Mouse (Mus musculus): ENCODE data around the gene Mtr.
A peak's percentile ranks its signal among the peaks of the same experiment; 100 is the strongest.

Gene Mtr

DNA sequence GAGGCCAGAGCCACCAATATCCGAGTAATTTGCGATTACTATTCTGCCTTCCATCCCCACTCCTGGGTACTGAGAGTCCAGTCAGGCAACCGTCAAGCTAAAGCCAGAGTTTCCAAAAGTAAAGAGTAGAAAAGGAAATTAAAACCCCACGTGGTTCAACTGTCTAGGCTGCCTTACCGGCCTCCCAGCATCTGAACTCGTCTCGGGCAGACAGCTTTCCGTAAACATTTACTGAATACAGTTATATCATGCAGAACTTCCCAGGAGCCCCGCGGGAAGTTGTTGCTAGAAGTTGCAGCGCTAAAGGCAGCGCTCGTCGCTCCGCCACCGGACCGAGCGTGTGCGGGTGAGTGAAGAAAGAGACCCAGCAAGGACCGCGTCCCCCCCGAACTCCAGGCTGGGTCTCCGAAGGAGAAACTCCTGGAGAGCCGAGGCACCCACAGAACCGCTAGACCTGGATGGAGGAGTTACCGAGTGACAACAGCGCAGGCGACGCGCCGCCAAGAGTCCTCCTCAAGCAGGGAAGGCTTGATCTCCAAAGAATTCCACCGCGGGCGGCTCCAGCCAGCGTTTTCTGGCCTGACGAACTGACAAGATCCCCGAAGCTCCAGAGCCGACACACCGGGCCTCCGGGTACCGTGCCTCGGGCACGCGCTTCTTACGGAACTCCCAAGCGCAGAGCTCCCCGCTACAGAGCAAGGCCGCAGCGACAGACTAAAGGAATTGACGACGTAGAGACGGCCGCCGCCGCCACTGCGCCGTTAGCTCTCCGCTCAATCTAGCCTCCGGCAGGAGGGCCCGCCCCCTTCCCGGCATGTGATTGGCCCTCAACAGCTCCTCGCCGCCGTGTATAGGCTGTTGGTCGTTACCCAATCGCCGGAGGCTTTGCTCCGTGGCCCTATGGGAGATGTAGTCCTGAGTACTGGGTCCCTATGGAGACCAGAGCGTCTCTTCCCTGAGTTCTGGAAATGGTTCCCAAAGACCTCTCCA, at the start of gene Mtr:
Gene Mtr (minus strand): TSS at position 723 of the 990 bp plus-strand sequence.
- peak; percentile 80 for DNase-seq (ENCODE audit: low spot score)

DNA sequence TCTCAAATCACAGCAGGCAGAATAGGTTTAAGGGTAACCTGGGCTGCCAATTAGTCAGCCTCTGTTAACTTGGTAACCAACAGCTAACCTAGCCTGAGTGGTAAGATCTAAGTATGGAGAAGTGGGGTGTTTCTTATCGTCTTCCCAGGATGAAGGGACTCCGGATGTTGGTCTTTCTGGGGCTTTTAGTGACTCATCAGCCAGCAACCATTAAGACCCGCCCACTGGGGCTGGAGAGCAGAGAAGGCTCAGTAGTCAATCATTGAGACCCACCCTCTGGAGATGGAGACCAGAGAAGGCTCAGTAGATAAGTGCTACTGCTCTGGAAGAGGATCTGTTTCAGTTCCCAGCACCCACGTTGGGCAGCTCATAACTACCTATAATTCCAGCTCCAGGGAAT, 49.4 kb upstream of the Mtr start:
- no peak for DNase-seq (ENCODE audit: low spot score)

DNA sequence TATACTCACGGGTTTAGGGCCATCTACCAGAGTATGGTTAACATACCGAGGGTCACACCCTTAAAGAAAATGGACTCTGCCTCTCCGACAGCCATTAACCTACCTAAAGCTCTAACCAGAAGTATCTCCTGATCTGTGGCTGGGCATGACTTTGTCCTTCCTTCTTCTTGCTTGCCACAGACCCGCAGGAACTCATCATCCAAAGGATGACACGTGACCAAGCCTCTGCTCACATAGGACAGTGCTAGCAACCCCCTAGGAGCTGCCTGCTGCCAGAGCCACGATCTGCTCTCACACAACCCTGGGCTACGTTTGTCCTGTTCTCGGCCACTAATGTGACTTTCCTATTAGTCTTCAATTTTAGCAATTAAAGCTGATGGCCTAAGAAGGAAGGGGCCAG, 47.6 kb upstream of the Mtr start:
- no peak for DNase-seq (ENCODE audit: low spot score)

DNA sequence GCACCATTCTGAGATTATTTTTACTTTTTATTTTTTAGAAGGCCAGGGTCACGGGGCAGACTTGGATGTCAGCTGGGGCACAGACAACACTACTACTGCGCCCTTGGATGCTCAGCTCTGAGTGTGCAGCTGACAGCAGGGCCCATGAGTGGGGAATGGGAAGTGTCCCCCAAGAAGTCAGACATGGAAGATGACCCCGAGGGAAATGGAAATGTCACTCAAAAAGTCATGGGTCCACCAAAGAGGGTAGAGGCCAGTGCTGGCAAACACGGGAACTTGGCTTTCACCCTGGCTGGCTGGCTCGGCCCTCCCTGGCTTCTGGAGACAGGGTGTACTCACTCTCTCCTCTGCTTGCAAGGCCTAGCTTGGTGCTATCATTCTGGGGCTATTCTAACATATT, 47.1 kb upstream of the Mtr start:
- no peak for DNase-seq (ENCODE audit: low spot score)

DNA sequence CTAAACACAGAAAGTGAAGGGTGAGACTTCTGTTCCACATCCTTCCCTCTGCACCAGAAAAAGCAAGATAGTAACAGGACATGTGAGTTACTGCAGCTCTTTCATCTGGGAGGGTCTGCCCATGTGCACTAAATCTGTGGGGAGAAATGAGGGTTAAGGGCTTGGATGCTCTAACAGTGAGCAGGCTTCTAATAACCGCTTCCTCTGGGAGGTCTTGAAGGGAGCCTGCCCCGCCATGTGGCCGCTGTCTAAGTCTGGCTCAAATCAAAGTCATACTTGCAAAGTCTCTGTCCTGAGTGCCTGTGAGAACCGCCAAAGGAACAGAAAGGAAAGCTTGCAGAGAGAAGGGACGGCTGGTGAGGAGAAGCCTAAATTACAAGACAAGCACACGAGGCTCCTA, 39.9 kb upstream of the Mtr start:
- DNase-seq (ENCODE audit: low spot score), result no peak

DNA sequence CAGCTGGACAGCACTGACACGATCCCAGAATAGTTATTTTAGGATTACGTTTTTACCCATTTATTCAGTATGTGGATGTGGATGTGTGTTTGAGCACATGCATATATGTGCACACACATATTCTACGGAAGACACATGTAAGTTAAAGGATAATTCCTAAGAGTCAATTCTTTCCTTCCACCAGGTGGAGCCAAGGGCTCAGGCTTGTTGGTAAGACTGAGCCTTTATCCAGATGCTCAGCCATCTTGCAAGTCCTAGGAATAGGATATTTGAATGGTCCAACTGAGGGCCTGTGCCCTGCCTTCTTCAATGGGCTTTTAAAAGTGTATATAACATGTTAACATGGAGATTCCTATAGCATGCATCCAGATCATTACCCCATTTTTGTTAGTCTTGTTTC, 38.8 kb upstream of the Mtr start:
- no peak for DNase-seq (ENCODE audit: low spot score)

DNA sequence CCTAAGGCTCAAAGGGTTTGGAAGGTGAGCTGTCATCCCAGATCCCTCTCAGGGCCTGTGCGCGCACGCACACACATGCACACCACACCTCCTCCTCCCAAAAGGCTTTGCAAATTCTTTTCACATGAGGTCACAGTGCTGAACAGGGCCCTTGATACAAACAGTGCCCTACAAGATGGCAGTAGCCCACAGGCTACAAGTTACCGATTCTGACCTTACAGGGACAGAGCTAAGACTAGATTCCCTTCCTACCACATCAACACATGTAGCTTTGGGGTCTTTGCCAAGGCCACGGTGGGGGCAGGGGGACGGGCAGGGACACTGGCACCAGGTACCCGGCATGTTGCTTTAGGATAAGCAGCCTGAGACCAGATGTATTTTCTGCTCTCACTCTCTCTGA, 35.9 kb upstream of the Mtr start:
- no peak for DNase-seq (ENCODE audit: low spot score)

DNA sequence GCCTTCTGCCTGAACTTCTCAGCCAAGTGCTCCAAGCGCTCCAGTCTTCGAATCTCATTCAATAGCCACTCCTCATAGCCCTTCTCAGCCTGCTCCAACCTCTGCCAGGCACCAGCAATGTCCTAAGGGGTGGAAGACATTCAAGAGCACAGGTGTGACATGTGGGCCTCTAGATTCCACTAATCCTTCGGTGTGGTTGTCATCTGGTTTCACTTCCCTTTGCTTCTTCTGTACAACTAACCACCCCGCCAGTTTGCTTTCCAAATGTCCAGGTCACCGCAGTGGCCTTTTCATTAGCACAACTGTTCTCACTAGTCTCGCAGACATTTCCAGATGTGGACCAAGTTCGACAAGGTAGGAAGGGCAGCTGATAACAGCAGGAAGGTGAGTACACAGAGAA, 32.8 kb upstream of the Mtr start:
- no peak for DNase-seq (ENCODE audit: low spot score)

DNA sequence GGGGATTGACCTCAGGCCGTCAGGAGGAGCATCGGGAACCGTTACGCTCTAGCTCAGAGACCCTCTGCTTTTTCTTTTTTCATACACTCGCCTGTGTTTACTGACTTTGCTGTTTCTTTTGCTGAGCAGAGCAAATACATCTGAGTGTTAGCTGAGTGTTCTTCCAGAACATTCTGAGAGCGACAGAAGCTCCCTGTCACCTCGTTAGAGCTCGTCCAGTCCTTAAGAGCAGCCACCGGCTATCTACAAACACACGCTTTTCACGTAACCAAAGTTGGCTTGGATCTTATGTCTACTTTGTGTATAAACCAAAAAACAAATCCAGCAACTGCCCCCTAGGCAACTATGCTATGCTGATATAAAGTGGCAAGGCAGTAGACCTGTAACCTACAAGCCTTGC, 26.6 kb upstream of the Mtr start:
- DNase-seq (ENCODE audit: low spot score), result no peak

DNA sequence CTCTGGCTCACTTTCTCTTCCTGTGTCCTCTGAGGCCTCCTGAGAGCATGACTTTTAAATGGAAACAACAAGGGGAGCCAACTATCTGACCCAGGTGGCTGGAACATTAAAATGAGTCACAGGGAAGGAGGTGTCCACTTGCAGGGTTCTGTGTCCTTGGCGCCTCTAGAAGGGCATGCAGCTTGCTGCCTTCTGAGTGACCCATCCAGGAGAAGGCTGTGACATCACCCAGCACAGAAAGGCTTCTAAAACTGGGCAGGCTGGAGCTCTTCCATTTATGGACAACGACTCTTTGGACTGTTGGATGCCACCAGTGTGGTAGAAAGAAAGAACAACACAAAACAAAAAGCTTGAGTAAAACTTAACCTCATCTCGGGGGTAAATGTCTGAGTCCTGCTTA, 25.9 kb upstream of the Mtr start:
- DNase-seq (ENCODE audit: low spot score), result no peak

DNA sequence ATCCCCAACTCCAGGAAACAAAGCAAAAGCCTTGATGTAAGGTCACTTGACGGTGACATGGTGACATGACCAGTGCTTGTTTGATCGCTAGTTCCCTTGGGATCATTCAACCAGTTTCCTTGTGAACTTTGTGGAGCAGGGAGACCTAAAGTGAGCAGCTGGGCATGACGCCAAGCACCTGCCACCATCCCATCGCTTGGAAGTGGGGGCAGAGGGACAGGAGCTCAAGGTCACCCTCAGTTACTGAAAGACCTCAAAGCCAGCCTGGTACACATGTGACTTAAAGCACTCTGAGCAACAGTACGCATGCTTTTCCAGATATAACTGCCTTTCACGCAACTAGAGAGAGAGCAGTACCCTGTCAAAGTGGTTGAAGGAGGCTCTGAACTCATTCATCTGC, 16.8 kb upstream of the Mtr start:
- no peak for DNase-seq (ENCODE audit: low spot score)

DNA sequence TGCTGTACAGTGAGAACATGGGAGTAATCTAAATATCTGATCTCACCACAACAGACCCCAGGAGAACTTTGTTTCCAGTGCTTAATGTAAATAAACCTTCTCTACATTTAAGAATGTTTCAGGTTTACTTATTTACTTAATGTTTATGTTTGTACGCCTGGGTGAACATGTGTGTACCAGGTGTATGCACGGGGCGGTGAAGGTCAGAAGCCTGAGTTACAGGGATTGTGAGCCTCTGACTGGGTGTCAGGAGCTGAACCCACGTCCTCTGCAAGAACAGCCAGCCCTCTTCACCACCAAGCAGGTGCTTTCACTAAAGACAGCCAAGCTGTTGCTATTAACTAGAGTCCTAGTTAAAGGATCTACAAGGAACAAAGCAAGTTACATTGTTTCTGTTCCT, 16.3 kb upstream of the Mtr start:
- no peak for DNase-seq (ENCODE audit: low spot score)

DNA sequence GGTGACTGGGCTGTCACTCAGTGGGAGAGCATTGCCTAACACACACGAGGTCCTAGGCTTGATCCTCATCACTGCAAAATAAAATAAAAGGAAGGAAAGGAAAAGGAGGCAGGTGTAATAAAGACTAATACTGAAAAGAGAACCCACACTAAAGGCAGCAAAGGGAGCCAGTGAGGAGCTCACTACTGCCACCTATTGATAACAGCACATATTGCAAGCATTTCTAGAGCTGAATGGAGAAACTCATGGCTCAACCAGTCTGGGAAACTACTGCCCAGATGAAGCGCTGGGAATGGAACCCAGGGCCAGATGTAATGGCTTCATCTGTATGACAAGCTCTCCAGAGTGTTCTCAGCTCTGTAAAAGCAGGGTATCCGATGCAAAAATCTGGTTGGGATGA, 15.0 kb upstream of the Mtr start:
- DNase-seq (ENCODE audit: low spot score), result no peak

DNA sequence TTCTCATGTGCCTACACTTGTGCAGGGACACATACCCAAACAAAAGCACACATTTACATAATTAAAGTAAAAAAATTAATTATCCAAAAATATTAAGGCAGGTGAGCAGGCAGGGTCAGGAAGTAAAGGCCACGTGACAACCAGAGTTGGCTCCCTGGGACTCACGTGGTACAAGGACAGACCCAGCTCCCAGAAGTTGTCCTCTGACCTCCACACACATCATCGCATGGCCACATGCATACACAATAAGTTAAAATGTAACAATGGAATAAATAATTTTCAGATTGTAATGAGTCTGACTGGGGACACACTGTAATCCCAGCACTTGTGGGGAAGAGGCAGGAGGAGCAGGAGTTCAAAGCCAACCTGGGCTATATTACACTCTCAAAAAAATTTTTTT, 10.1 kb upstream of the Mtr start:
- no peak for DNase-seq (ENCODE audit: low spot score)

DNA sequence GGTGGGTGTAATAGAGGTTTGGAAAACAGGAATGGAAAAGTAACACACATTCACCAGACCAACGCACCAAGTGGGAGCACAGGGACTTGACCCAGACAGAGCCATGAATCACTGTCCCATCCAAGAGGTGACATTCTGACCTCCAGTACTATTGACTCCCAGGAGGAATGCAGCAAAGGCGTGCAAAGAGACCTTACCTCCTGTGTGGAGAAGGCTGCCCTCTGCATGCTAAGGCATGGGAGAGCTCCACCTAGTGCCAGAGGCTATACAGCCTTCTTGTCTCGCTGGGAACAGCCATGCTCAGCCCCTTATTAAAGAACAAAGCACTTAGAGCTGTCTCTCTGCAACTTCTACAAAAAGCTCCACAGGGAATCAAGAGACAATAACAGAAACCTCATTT, 9.2 kb upstream of the Mtr start:
- DNase-seq (ENCODE audit: low spot score), result no peak

DNA sequence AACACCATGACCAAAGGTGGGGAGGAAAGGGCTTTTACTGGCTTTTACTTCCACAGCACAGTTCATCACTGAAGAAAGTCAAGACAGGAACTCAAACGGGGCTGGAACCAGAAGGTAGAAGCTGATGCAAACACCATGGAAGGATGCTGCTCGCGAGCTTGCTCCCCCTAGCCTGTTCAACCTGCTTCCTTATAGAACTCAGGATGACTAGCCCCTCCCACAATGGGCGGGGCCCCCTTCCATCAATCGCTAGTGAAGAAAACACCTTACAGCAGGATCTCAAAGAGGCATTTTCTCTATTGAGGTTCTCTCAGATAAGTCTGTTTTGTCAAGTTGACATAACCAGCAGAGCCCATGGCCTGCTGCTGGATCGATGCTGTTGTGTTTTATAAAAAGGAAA, 6.1 kb upstream of the Mtr start:
- no peak for DNase-seq (ENCODE audit: low spot score)

DNA sequence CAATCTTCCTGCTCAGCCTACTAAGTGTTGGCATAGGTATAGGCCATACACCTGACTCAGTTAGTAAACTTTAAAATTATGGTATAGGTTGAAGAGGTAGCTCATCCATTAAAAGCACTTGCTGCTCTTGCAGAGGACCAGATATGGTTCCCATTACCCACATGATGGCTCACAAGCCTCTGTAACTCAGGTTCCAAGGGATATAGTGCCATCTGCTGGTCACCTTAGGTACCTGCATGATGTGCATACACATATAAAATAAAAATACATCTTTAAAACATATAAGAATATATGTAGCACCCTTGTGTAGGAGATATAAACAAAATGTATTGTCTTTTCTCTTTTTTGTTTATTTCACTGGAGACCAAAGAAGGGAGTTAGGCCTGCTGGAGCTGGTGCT, 3.6 kb upstream of the Mtr start:
- DNase-seq (ENCODE audit: low spot score), result no peak

DNA sequence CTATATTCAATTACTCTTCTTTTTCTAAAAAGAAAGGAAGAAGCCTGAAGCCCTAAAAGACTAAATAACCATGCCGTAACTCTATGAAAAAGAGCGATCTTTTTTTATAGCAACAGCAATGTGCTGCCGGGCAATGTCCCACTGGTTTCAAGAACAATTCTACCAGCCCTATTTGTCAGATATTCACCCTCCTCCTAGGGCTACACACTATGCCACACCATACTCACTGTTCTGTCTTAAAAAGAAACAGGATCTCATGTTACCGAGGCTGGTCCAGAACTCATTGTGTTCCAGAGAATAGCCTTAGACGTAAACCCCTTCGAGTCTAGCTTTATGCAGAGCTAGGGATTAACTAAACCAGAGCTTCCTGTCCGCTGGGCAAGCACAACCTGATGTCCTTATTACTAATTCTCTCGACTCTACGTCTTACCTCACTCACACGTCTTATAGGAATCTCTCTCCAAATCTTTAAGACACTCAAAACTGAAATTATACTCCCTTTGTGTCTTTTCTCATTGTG, 982 bp downstream of the Mtr start:
- DNase-seq (ENCODE audit: low spot score), result no peak

DNA sequence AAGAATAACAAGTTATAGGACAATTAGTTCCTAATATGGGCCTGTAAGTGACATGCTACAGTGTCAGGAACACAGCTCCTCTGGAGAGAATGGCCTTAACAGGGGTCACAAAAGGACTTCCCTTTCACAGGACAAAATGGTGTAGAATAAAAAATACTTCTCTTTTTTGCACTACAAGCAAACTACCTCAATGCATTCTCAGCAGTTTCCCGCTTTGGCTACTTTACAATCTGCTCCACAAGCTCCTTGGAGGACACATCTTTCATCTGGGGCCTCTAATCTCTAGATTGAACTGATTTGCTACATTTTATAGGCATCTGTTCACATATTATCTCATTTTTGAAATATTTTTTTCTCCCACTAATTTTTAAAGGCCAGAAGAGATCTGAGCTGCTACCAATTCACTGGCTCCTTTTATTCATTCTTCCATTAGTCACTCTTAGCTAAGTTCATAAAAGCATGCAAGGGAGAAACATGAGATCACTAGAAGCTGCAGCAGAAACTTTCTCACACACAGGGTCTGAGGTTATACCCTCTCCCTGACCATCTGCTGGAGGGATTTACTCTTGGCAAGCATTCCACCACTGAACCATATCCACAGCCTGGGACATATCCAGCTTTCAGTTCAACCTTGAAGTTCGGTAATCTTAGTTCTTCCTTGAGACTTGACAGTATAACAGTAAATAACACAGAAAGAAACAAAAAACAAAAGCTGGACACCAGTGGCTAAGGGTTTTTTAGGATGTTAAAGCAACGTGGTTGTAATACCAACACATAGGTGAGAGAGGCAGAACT, 1.8 kb downstream of the Mtr start:
- no peak for DNase-seq (ENCODE audit: low spot score)

DNA sequence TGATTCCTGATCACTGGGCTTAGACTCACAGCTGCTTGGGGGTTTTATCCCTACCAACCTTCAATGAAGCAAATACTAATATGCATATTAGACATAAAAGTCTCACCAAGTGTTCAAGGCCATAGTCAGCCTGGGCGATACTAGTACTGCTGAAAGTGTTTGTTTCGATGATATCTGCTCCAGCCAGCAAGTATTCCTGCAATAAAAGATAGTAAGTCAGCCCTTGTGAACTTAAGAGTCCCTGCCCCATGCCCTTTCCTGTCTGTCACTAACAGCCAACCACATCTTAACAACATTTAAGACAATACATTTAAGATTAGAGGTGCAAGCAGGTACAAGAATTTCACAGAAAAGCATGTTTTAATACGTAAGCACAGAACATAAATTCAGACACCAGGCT, 7.4 kb downstream of the Mtr start:
- no peak for DNase-seq (ENCODE audit: low spot score)

DNA sequence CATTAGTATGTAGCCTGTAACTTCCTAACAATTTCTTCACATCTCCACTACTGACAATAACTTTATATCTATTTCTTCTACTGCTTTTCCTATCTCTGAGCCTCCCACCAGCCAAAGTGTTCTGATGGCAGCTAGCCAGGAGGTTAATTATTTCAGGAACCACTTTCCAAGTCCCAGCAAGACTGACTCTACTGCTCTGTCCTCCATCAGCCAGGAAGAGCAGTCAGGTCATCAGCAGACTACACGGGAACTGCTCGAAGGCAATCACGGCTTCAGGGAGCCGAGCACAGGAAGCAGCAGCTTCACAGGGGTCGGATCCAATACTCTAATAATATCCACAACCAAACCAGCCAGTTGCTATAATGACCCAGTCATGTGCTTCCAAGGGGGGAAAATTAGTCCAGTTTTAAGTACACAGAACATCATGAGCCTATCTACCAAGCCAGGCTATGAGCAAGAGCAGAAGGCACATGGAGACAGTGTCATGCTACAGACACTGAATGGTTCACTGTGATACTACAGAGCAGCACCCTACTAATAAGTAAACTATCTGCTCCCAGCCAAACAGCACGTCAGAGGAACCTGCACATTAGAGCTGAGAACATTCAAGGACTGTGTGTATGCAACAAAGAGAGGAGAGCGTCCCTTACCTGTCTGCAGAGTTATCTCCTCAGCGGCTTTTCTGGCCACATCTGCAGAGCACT, 8.6 kb downstream of the Mtr start:
- DNase-seq (ENCODE audit: low spot score), result no peak

DNA sequence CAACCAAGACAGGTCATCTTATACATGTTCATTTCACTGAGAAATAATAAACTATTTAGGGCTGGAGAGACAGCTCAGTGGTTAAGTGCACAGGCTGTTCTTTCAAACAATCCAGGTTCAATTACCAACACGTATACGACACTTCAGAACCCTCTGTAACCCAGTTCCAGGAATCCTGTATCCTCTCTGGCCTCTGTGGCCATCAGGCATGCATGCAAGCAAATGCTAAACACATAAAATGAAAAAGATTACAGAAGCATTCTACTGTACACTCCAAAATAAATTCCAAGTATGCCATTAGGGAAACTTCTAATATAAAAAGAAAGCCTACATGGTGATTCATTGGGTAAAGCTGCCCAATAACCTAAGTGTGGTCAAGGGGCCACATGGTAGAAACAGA, 12.0 kb downstream of the Mtr start:
- DNase-seq (ENCODE audit: low spot score), result no peak

DNA sequence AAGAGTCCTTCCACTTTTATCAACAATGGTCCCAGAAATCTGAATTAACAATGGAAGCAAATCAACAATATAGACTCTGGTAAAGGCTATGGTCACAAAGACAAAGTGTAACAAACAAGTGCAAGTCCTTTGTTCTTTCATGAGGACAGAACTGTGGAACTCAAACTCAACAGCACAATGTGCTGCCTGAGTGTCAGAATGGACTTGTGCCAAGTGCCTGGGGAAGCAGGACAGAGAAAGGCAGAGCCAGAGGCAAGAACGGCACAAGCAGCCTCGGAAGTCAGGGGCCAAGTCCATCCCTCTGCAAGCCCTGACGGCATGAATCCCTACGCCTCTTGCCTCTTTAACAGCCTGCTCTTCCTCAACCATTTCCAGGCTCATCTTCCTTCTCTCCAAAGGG, 13.9 kb downstream of the Mtr start:
- DNase-seq (ENCODE audit: low spot score), result no peak

Data from urinary bladder, postnatal 10 days (tissue).